Mouse (Mus musculus): ENCODE data around the gene Ezh1. TPM values are rescaled to one million over a fixed set of nuclear protein-coding genes. Genes with fewer than 3 reads are reported as not detected.

Ezh1 gene
- polyA plus RNA-seq, 1 experiment from 2014 or later = 17.6 TPM

DNA sequence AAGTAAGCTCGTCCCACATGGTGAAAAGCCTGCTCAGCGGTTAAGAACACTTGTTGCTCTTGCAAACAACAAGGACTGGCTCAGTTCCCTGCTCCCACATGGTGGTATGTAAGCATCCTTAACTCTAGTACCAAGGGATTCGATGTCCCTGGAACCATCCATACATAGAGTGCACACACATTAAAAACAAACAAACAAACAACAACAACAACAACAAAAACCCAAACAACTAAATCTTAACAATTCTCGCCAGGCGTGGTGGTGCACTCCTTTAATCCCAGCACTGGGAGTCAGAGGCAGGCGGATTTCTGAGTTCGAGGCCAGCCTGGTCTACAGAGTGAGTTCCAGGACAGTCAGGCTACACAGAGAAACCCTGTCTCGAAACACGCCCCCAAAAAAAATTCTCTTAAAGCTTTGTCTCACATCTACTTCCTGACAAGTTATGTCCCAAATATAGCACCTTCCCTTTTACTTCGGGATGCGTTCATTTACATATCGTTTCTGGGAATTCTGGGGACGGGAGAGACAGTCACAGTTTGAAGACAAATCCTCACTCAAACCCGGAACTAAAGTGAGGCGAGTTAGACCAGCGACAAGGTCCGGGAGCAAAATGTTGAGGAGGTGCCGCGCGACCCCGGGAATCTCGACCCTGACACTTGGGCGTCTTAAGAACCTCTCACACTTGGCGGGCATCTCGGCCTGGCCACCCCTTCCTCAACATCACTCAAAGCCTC lies 765 bp downstream of the Ezh1 start:
- 21% methylated on average over 25 of the region's 25 CpGs for WGBS
- Histone ChIP-seq H3K4me1 (replicated peaks) (peaks cover 10% of the 10 kb centered on the region), H3K27ac (no peak overlapping the region), H3K9ac (replicated peaks) (peak overlapping the region; percentile 86), H3K9me3 (no peaks in the 10 kb centered on the region), H3K4me2 (replicated peaks) (peak overlapping the region; percentile 91), H3K4me3 (replicated peaks) (peak overlapping the region; percentile 83), H3K36me3 (no peaks in the 10 kb centered on the region), H3K27me3 (peaks cover 7% of the 10 kb centered on the region; the same call in 1 of the 2 replicates)
- no peak for ATAC-seq

DNA sequence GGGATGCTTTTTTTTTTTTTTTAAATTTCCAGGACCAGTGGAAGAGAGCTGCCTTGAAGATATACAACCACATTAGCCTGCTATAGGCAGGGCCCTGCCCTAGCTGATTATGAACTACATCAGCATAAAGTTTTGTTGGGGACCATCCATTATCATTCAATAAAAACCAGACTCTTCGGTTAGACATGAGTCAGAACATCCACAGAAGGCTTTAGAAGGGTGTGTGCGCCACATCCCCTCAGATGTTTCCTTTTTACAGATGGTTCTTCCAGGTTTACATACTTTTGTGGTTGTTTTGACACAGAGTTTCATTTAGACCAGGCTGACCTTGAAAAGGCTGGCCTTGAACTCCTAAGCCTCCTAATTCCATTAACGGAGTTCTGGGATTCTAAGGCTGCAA lies 1.9 kb downstream of the Ezh1 start:
- ATAC-seq = no peak
- no peak overlapping the region for H3K4me2 ChIP-seq (replicated peaks)
- no peak overlapping the region for H3K27ac ChIP-seq
- WGBS = 91% methylated on average over 3 of the region's 3 CpGs
- no peak overlapping the region for H3K9ac ChIP-seq (replicated peaks)
- H3K4me1 ChIP-seq (replicated peaks) = peaks cover 8% of the 10 kb centered on the region
- H3K27me3 ChIP-seq = peaks cover 7% of the 10 kb centered on the region; the same call in 1 of the 2 replicates
- no peaks in the 10 kb centered on the region for H3K36me3 ChIP-seq
- no peaks in the 10 kb centered on the region for H3K9me3 ChIP-seq
- H3K4me3 ChIP-seq (replicated peaks) = no peak overlapping the region

DNA sequence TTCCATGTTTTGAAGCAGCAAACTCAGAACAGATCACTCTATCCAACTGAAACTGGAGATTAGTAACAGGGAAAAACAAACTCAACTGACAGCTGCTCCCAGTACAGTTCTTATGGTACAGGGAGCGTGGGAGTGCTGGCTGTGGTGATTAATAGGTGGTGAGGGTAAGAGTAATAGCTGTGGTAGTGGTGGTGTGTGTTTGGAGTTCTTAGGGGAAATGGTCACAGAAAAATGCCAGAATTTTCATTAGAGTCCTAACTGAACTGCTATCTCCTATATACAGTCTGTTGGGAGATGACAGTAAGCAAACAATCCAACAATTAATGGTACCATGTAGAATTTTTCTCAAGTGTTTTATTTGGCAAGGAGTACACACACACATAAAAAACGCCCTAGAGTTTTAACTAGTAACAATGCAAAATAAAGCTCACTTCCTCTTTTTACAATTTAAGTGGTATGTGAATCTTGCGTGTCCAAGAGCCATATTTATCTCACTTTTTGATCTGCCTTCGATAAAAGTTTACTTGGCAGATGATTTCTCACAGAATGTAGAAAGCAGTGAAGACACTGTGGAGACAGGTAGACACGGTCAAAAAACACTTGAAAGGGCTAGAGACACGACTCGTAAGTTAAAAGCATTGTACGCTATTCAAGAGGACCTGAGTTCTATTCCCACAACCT lies 4.8 kb downstream of the Ezh1 start:
- no peak overlapping the region for H3K4me2 ChIP-seq (replicated peaks)
- H3K9ac ChIP-seq (replicated peaks) = no peak overlapping the region
- 90% methylated on average over 8 of the region's 8 CpGs for WGBS
- H3K4me3 ChIP-seq (replicated peaks) = no peak overlapping the region
- peaks cover 8% of the 10 kb centered on the region for H3K4me1 ChIP-seq (replicated peaks)
- no peaks in the 10 kb centered on the region for H3K9me3 ChIP-seq
- H3K27me3 ChIP-seq = no peaks in the 10 kb centered on the region; the same call in 1 of the 2 replicates
- no peak for ATAC-seq
- no peak overlapping the region for H3K27ac ChIP-seq
- H3K36me3 ChIP-seq = 0 out of 2 replicates have a peak, but pooled peaks cover 4% of the 10 kb centered on the region

DNA sequence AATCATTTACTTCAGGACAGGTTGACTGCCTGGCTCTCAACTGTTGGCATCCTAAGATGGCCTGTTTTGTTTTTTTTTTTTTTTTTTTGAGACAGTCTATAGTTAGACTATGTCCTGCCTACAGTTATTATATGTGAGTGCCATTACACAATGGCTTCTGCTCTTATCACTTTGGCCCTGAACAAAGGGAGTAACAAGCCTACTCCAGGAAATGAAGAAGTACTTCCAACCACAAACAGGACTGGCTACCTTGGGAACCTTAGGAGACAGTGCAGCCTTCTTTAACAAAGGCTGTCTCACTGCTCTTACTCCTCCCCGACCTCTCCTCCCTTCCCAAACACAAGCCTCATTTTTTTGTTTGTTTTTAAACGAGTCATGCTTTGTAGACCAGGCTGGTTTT lies 5.4 kb downstream of the Ezh1 start:
- ATAC-seq = no peak
- Histone ChIP-seq H3K9me3 (no peaks in the 10 kb centered on the region), H3K27ac (no peak overlapping the region), H3K4me2 (replicated peaks) (no peak overlapping the region), H3K4me3 (replicated peaks) (no peak overlapping the region), H3K4me1 (replicated peaks) (peaks cover 8% of the 10 kb centered on the region), H3K36me3 (0 out of 2 replicates have a peak, but pooled peaks cover 4% of the 10 kb centered on the region), H3K9ac (replicated peaks) (no peak overlapping the region), H3K27me3 (no peaks in the 10 kb centered on the region; the same call in 1 of the 2 replicates)
- 61% methylated on average over 2 of the region's 2 CpGs for whole genome bisulfite sequencing

DNA sequence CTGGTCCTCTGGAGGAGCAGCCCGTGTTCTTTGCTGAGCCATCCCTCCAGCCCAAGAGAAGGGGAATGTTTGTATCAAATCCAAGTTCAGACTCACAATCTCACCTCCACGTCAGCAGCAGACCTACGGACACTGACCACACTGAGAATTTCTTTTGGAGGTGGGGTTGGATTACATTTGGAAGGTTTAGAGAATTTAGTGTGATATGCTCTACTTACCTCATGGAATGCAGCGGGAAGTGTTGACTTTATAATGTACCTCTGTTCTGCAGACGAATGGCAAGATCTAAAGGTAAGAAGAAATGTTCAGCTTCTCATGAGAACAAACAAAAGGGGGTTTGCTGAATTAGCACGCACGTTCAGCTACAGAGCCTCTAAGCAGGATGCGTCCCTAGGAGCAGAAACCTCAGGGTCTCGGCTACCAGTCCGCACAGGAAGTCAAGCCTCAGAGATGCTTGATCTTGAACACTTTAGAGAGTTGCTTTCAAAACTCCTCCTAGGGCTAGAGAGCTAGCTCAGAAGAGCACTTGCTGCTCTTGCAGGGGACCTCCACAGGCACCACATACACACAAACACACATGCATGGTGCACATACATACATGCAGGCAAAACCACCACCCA lies 7.7 kb downstream of the Ezh1 start:
- peaks cover 21% of the 10 kb centered on the region for H3K36me3 ChIP-seq
- no peak overlapping the region for H3K4me2 ChIP-seq (replicated peaks)
- H3K4me3 ChIP-seq (replicated peaks) = no peak overlapping the region
- H3K27ac ChIP-seq = no peak overlapping the region
- no peaks in the 10 kb centered on the region for H3K4me1 ChIP-seq (replicated peaks)
- no peak overlapping the region for H3K9ac ChIP-seq (replicated peaks)
- ATAC-seq = no peak
- no peaks in the 10 kb centered on the region for H3K27me3 ChIP-seq
- H3K9me3 ChIP-seq = no peaks in the 10 kb centered on the region
- 86% methylated on average over 10 of the region's 10 CpGs for WGBS

DNA sequence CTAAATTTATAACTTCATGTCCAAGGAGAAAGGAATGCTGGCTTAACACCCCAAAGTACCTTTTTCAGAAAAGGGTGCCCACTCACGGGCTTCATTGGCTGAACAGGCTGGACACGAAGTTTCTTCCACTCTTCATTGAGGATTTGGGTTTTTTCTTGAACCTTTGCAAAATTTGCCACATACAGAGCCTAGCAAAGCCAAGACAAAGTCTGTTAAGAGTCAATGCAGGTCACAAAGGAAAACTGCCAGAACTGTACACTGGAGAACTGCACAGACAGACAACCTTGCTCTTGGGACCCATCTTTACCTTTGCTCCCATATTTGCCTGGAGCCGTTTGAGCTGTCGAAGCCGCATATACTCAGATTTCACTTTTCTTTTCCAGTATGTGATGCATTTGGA lies 9.3 kb downstream of the Ezh1 start:
- ATAC-seq = no peak
- no peak overlapping the region for H3K9ac ChIP-seq (replicated peaks)
- no peaks in the 10 kb centered on the region for H3K27me3 ChIP-seq
- no peaks in the 10 kb centered on the region for H3K9me3 ChIP-seq
- peaks cover 31% of the 10 kb centered on the region for H3K36me3 ChIP-seq
- 93% methylated on average over 5 of the region's 5 CpGs for WGBS
- H3K4me2 ChIP-seq (replicated peaks) = no peak overlapping the region
- H3K4me1 ChIP-seq (replicated peaks) = no peaks in the 10 kb centered on the region
- H3K27ac ChIP-seq = no peak overlapping the region
- no peak overlapping the region for H3K4me3 ChIP-seq (replicated peaks)

DNA sequence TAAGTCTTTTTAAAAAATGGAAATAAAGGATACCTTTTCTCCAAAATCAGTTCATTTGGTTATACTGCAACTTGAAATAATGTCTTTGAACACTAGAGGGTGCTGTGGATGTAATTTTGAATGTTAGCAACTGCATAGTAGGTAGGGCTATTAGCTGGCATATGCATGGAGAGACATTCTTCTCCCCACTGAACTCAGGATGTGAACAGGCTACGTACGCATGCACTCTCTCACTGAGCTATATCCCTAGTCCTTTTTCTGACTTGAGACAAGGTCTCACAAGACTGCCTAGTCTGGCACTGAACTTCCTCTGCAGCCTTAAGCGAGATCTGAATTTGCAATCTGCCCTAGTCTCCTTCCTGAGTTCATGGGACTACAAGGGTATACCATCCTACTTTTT lies 14.3 kb downstream of the Ezh1 start:
- Histone ChIP-seq H3K4me1 (replicated peaks) (no peaks in the 10 kb centered on the region), H3K36me3 (peaks cover 58% of the 10 kb centered on the region), H3K4me2 (replicated peaks) (no peak overlapping the region), H3K4me3 (replicated peaks) (no peak overlapping the region), H3K27ac (no peak overlapping the region), H3K27me3 (no peaks in the 10 kb centered on the region), H3K9ac (replicated peaks) (no peak overlapping the region), H3K9me3 (no peaks in the 10 kb centered on the region)
- ATAC-seq = no peak; the same call in 1 of the 2 replicates
- 50% methylated on average over 3 of the region's 3 CpGs for WGBS

DNA sequence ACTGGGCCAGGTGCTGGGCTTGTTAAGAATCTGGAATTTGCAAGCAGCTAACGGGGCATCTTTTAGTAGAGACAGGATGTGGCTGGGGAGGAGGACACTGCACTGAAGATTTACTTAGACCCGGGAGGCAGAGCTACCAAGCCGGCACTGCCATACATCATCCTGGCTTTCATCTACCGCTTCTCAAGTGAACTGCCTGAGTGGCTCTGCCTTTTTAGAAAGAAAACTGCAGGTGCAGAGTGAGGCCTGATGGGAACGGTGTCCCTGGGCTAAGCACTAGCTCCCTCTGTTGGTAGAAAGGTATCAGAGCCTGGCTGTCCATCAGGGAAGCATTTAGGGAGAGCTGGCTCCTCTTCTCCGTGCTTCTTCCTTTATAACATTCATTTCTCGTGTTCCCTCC lies 25.3 kb downstream of the Ezh1 start:
- peaks cover 60% of the 10 kb centered on the region for H3K36me3 ChIP-seq
- no peaks in the 10 kb centered on the region for H3K9me3 ChIP-seq
- no peak overlapping the region for H3K4me2 ChIP-seq (replicated peaks)
- no peak overlapping the region for H3K4me3 ChIP-seq (replicated peaks)
- no peak overlapping the region for H3K27ac ChIP-seq
- H3K4me1 ChIP-seq (replicated peaks) = peaks cover 3% of the 10 kb centered on the region; the same call in 1 of the 2 replicates
- no peaks in the 10 kb centered on the region for H3K27me3 ChIP-seq
- ATAC-seq = no peak
- peak overlapping the region; percentile 25 for H3K9ac ChIP-seq (replicated peaks)
- WGBS = 24% methylated on average over 7 of the region's 7 CpGs

DNA sequence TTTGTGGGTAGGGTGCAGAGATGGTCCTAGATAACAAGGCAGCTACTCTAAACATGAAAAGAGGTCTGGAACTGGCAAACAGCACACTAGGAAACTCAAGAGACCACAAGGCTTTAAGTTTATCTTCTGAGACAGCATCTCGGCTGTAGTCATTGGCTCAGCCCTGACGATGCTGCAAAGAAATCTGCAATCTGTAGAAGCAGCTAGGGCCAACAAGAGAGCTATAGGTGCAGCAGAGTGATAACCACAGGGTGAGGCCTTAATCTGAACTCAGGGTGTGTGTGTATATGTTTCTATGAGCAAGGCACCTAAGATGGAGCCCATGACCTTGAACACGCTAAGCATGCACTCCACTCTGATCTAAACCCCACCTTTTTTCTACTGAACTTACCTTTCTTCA lies 26.7 kb downstream of the Ezh1 start:
- Histone ChIP-seq H3K36me3 (peaks cover 60% of the 10 kb centered on the region), H3K4me2 (replicated peaks) (no peak overlapping the region), H3K9ac (replicated peaks) (no peak overlapping the region), H3K27ac (no peak overlapping the region), H3K27me3 (no peaks in the 10 kb centered on the region), H3K4me1 (replicated peaks) (peaks cover 3% of the 10 kb centered on the region; the same call in 1 of the 2 replicates), H3K9me3 (no peaks in the 10 kb centered on the region), H3K4me3 (replicated peaks) (no peak overlapping the region)
- no peak for ATAC-seq
- WGBS = 91% methylated on average over 3 of the region's 3 CpGs

DNA sequence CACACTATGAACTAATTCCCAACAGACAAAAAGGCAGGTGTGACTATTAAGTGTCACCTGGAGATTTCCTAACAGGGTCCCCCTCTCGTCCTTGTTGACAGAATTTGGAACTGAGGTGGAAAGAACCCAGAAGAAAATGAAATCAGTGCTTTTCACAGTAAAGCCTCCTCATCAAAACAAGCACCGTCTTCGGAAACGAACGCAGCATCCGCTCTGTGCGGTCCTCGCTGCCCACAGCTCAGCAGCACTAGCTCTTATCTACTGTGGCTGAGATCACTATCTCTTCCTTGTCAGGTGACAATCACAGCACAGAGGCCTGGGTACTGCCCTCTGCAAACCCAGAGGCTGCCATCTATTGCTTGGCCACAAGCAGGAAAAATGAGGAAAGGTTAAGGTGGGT lies 30.1 kb downstream of the Ezh1 start:
- no peak overlapping the region for H3K4me2 ChIP-seq (replicated peaks)
- peaks cover 9% of the 10 kb centered on the region for H3K4me1 ChIP-seq (replicated peaks)
- no peak overlapping the region for H3K4me3 ChIP-seq (replicated peaks)
- H3K9ac ChIP-seq (replicated peaks) = no peak overlapping the region
- WGBS = 95% methylated on average over 8 of the region's 8 CpGs
- ATAC-seq = no peak
- peaks cover 50% of the 10 kb centered on the region for H3K36me3 ChIP-seq
- no peaks in the 10 kb centered on the region for H3K9me3 ChIP-seq
- no peak overlapping the region for H3K27ac ChIP-seq
- H3K27me3 ChIP-seq = no peaks in the 10 kb centered on the region

DNA sequence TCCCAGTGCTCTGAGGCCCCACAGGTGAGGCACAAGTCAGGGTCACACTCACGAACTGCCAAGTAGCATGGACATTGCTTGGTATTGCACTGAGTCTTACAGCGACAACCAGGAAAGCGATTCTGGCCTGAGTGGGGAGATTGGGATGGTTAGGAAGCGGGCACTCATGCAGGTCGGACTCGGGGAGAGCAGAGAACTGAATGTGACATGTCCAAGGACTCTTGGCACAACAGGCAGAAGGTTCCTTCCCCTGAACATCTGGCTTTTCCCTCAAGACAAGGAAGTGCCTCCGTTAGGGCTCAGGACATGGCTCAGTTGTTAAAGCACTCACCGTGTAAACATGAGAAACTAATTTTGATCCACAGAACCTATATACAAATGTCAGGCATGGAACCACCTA lies 30.7 kb downstream of the Ezh1 start:
- ATAC-seq = no peak
- H3K27me3 ChIP-seq = no peaks in the 10 kb centered on the region
- peaks cover 12% of the 10 kb centered on the region for H3K4me1 ChIP-seq (replicated peaks)
- no peak overlapping the region for H3K9ac ChIP-seq (replicated peaks)
- no peak overlapping the region for H3K4me3 ChIP-seq (replicated peaks)
- H3K27ac ChIP-seq = no peak overlapping the region
- H3K36me3 ChIP-seq = peaks cover 48% of the 10 kb centered on the region
- WGBS = 88% methylated on average over 8 of the region's 8 CpGs
- H3K9me3 ChIP-seq = no peaks in the 10 kb centered on the region
- no peak overlapping the region for H3K4me2 ChIP-seq (replicated peaks)

DNA sequence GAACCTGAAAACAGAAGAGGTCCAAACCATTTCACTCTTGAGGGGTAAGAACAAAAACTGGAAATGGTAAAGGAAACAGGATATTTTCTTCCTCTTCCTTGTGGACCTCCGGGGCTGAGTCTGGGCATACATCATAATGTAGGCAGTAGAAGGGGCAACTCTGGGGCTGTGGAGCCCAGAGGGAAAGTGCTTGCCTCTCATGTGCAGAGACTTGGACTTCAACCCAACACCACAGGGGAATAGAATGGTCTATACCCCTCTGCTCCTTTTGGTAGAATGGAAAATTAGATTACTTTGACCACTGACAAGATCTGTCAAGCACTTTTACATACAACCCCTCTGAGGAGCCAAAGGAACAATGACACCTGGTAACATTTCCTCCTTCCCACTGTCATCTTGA lies 31.2 kb downstream of the Ezh1 start:
- Histone ChIP-seq H3K4me3 (replicated peaks) (no peak overlapping the region), H3K36me3 (peaks cover 46% of the 10 kb centered on the region), H3K9me3 (no peaks in the 10 kb centered on the region), H3K27me3 (no peaks in the 10 kb centered on the region), H3K9ac (replicated peaks) (no peak overlapping the region), H3K4me1 (replicated peaks) (peaks cover 17% of the 10 kb centered on the region), H3K4me2 (replicated peaks) (no peak overlapping the region), H3K27ac (no peak overlapping the region)
- WGBS = 70% methylated on average over 1 of the region's 1 CpGs
- no peak for ATAC-seq

Measured in midbrain, embryonic 13.5 days (tissue).